Mouse (Mus musculus) midbrain, embryonic 16.5 days (tissue): ENCODE measurements at regions not wholly inside any gene's neighbourhood (a gene's known extent, or its start where the extent isn't known, plus 50 kb on each side); places are given as distances from the start of the nearest gene placed in this dataset.

ENCODE experiments used
- ATAC-seq: fragments of 200-750 bp; cut with Nextera tagmentation; 2 replicates; pipeline ENCODE4 v1.8.0; 2017; ENCODE audit warnings: moderate TSS enrichment
- H3K27ac ChIP-seq: fragments of 300-500 bp; sonication (generic); 2 replicates; pipeline ENCODE4 v1.5.1; 2014; ENCODE audit warnings: mild to moderate bottlenecking, low read length, mixed read lengths
- H3K27me3 ChIP-seq: fragments of 300-500 bp; sonication (generic); 2 replicates; pipeline ENCODE4 v1.6.1; 2014; ENCODE audit warnings: low read depth, low read length, mixed read lengths; ENCODE audit not compliant: control insufficient read depth, insufficient read depth
- H3K36me3 ChIP-seq: fragments of 300-500 bp; sonication (generic); 2 replicates; pipeline ENCODE4 v1.6.1; 2014; ENCODE audit warnings: mild to moderate bottlenecking, low read length, moderate library complexity, mixed read lengths; ENCODE audit not compliant: control insufficient read depth, insufficient read depth
- H3K4me1 ChIP-seq: fragments of 300-500 bp; sonication (generic); 2 replicates; pipeline ENCODE4 v1.6.1; 2014; ENCODE audit warnings: mild to moderate bottlenecking, low read length, mixed read lengths; ENCODE audit not compliant: control insufficient read depth, insufficient read depth
- H3K4me2 ChIP-seq: fragments of 300-500 bp; sonication (generic); 2 replicates; pipeline ENCODE4 v1.6.1; 2014; ENCODE audit warnings: mild to moderate bottlenecking, low read length, mixed read lengths
- H3K4me3 ChIP-seq: fragments of 300-500 bp; sonication (generic); 2 replicates; pipeline ENCODE4 v1.5.1; 2014; ENCODE audit warnings: low read depth, mild to moderate bottlenecking, low read length, moderate library complexity, mixed read lengths
- H3K9ac ChIP-seq: fragments of 300-500 bp; sonication (generic); 2 replicates; pipeline ENCODE4 v1.6.1; 2014; ENCODE audit warnings: low read depth, low read length, mixed read lengths
- H3K9me3 ChIP-seq: fragments of 300-500 bp; sonication (generic); replicated peaks from 2 replicates; pipeline ENCODE4 v1.6.1; 2014; ENCODE audit warnings: mild to moderate bottlenecking, low read length, mixed read lengths; ENCODE audit not compliant: control insufficient read depth, poor library complexity, severe bottlenecking
- WGBS: fragments of 180-500 bp; shearing (Covaris S2); extraction: QIAGEN DNeasy Blood & Tissue Kit; methylation state at CpG from one replicate; pipeline ENCODE4 v1.1.7; 2014; 5-methylcytosine and 5-hydroxymethylcytosine counted together

DNA sequence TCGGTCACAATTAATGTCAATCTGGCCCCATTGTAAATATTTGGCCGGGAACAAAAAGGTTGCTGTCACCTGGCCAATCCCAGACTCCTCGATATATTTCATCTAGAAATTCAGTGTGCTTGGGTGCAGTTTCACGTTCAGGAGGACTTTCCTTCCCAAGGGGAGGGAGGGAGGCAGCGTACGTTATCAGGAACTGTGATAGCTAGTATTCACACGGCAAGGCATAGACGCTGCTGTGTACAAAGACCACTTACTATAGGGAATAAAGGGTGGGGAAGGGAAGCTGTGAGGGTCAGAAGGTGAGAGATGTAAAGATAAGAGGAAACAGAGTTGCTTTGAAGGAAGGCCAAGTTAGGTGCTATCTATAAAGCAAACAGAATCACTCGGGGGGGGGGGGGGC is 132.7 kb upstream of the Sox9 start:
- Histone ChIP-seq H3K9ac (no peak overlapping the region), H3K9me3 (no peaks in the 10 kb centered on the region), H3K36me3 (no peaks in the 10 kb centered on the region), H3K27ac (no peak overlapping the region), H3K4me3 (no peak overlapping the region), H3K4me2 (no peak overlapping the region), H3K27me3 (no peaks in the 10 kb centered on the region; the same call in 1 of the 2 replicates), H3K4me1 (no peaks in the 10 kb centered on the region)
- WGBS, result 61% methylated on average over 9 of the region's 9 CpGs
- ATAC-seq, result no peak

DNA sequence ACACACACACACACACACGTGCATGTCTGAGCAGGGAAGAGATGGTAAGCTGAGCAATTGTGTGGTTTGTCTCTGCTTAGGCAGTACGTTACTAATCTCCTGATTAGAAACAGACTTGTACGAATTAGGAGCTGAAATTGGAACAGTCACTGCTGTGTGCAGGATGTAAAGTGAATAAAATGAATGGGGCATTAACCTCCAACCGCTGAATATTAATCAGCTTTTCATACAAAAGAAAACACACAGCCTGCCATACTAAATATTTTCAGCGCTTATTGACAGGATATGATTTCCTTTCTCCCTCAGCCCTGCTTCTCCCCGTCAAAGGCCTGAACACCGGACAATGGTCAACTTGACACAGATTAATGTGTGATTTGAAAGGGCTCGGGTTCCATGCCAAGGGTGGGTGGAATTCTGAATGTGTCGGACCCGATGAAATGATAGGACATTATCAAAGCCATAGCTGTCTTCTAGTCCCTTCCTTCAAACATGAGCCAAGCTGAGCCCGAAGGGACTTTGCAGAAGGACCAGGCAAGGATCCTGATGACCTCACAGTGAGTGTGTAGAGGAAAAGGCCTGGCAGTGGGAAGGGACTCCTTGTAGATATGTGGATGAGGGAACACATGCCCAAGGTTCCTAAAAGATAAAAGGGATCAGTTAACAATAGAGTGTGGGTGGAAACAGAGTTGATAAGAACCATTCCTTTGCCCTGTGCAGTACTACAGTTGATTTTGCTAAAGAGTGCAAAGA is 124.4 kb upstream of the Sox9 start:
- Histone ChIP-seq H3K27me3 (no peaks in the 10 kb centered on the region; the same call in 1 of the 2 replicates), H3K36me3 (no peaks in the 10 kb centered on the region), H3K9me3 (no peaks in the 10 kb centered on the region), H3K4me2 (no peak overlapping the region), H3K4me1 (peaks cover 4% of the 10 kb centered on the region), H3K27ac (no peak overlapping the region), H3K9ac (no peak overlapping the region), H3K4me3 (no peak overlapping the region)
- 19% methylated on average over 11 of the region's 11 CpGs for WGBS
- no peak for ATAC-seq

DNA sequence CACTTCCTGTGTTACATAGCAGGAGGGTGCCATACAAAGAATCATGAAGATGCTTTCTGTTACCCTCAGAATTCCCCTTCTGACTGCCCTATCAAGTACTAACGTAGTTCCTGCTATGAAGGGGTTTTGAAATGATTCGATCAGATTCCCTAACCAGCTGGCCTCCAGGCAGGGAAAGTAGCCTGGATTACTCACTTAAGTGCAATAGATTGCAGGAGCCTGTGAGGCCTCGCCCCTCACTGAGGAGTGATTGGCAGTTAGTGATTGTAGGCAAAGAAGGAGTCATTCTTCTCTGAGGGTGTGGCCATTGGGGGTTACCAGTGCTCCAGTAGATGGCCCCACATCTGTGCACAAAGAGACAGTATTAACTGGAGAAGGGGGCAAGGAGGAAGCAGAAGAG is 122.1 kb upstream of the Sox9 start:
- no peaks in the 10 kb centered on the region for H3K36me3 ChIP-seq
- no peak overlapping the region for H3K4me2 ChIP-seq
- H3K9ac ChIP-seq, result no peak overlapping the region
- 85% methylated on average over 3 of the region's 3 CpGs for WGBS
- no peak overlapping the region for H3K27ac ChIP-seq
- ATAC-seq, result no peak
- no peak overlapping the region for H3K4me3 ChIP-seq
- H3K9me3 ChIP-seq, result no peaks in the 10 kb centered on the region
- no peaks in the 10 kb centered on the region for H3K27me3 ChIP-seq
- H3K4me1 ChIP-seq, result peaks cover 4% of the 10 kb centered on the region

DNA sequence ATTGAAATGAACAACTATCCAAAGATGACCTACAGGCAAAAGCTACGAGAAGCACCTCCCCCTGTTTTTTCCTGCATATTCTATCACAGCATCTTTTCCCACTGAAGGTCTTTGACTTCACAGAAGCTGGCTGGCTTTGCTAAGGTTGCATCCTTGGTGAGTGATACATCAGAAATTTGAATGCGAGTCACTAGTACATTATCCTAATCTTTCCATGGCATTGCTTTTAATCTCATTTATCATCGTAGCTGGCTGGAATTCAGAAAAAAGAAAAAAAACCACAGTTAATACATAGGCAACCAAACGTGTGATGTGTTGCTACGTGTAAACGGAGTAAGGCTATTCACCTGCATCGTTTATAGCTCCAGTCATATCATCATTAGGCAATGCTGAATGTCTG is 120.6 kb upstream of the Sox9 start:
- Histone ChIP-seq H3K36me3 (no peaks in the 10 kb centered on the region), H3K27me3 (no peaks in the 10 kb centered on the region), H3K9ac (no peak overlapping the region), H3K4me3 (no peak overlapping the region), H3K9me3 (no peaks in the 10 kb centered on the region), H3K27ac (no peak overlapping the region), H3K4me1 (peaks cover 4% of the 10 kb centered on the region), H3K4me2 (no peak overlapping the region)
- WGBS, result 70% methylated on average over 7 of the region's 7 CpGs
- no peak for ATAC-seq

DNA sequence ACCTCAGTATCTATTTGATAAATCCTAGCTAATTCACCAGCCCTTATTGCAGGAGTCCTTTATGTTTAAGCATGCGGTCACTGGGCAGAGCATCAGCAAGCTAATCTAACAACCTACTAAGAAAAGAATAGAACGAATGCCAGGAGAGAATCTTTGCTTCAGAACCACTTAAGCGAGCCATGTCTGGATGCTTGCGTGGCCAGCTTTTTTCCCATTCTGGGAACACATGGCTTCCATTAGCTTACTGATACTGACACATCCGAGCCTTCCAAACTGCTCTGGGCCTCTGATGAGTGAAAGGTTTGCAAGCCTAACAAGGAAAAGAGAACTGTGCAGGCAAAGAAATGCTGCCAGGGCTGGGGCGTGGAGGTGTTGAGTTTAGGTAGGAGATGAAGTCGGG is 114.7 kb upstream of the Sox9 start:
- Histone ChIP-seq H3K36me3 (no peaks in the 10 kb centered on the region), H3K9me3 (no peaks in the 10 kb centered on the region), H3K9ac (no peak overlapping the region), H3K27me3 (no peaks in the 10 kb centered on the region), H3K4me1 (no peaks in the 10 kb centered on the region), H3K4me2 (no peak overlapping the region), H3K4me3 (no peak overlapping the region), H3K27ac (no peak overlapping the region)
- WGBS, result 88% methylated on average over 7 of the region's 7 CpGs
- ATAC-seq, result no peak

DNA sequence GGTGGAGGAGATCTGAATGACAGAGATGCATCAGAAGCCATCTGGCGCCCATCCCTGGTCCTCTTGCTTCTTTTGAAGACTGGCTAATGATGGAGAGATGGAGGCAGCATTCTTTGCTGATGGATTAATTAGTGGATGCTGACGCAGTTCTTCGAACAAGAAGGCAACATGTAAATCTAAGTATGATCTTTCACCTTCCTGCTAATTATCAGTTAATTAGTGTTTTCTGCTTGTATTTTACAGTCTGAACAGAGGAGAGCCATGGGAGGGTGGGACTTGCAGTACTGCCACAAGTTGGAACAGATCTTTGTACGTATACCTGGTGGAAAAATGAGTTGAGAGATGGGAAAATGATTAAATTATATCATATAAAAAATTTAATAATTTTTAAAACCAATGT is 109.9 kb upstream of the Sox9 start:
- Histone ChIP-seq H3K4me2 (no peak overlapping the region), H3K4me1 (no peaks in the 10 kb centered on the region), H3K36me3 (no peaks in the 10 kb centered on the region), H3K9ac (no peak overlapping the region), H3K9me3 (no peaks in the 10 kb centered on the region), H3K27me3 (no peaks in the 10 kb centered on the region), H3K27ac (no peak overlapping the region), H3K4me3 (no peak overlapping the region)
- ATAC-seq, result no peak
- WGBS, result 79% methylated on average over 4 of the region's 4 CpGs

DNA sequence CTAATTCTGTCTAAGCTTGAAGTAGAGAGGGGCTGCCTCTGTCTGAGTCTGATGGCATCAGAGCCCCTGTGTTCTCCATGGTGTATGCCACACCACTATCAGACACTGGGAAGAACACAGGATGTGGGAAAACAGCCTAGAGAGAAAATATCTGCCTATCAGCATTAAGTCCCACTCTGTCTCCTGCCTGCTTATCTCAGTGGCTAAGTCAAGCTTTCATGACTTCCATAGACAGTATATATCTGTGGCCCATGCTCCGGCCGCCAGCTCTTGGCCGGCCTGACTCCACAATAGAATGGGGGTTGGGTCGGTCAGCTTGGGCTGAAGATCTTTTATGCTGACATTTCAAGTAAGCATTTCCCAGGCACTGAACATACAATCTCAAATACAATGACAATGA is 92.0 kb upstream of the Sox9 start:
- no peak overlapping the region for H3K9ac ChIP-seq
- H3K36me3 ChIP-seq, result no peaks in the 10 kb centered on the region
- H3K9me3 ChIP-seq, result no peaks in the 10 kb centered on the region
- H3K4me1 ChIP-seq, result no peaks in the 10 kb centered on the region; the same call in 1 of the 2 replicates
- H3K4me2 ChIP-seq, result no peak overlapping the region
- no peak overlapping the region for H3K4me3 ChIP-seq
- no peak overlapping the region for H3K27ac ChIP-seq
- ATAC-seq, result no peak
- H3K27me3 ChIP-seq, result no peaks in the 10 kb centered on the region
- WGBS, result 96% methylated on average over 4 of the region's 4 CpGs

DNA sequence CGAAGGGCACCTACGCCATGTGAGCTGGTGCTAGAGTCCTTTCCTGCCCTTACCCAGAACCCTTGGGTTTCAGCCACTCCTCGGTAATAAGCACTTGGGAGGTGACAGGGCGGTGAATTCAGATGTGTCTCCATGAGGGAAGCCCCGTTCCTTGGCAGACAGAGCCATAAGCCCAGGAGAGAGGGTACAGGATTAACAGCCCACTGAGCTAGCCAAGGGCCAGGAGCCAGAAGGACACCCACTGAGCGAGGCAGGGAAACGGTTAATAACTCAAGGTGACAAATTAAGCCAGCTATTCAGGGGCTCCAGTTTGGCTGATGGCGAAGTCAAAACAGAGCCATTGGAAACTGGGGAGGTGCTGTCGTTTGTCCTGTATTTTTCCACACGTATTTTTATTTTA is 75.9 kb upstream of the Sox9 start:
- H3K27me3 ChIP-seq, result no peaks in the 10 kb centered on the region
- no peak overlapping the region for H3K4me3 ChIP-seq
- no peak overlapping the region for H3K9ac ChIP-seq
- no peaks in the 10 kb centered on the region for H3K9me3 ChIP-seq
- no peaks in the 10 kb centered on the region for H3K36me3 ChIP-seq
- H3K4me1 ChIP-seq, result peaks cover 4% of the 10 kb centered on the region; the same call in 1 of the 2 replicates
- WGBS, result 72% methylated on average over 10 of the region's 10 CpGs
- H3K27ac ChIP-seq, result no peak overlapping the region
- ATAC-seq, result no peak
- H3K4me2 ChIP-seq, result no peak overlapping the region

DNA sequence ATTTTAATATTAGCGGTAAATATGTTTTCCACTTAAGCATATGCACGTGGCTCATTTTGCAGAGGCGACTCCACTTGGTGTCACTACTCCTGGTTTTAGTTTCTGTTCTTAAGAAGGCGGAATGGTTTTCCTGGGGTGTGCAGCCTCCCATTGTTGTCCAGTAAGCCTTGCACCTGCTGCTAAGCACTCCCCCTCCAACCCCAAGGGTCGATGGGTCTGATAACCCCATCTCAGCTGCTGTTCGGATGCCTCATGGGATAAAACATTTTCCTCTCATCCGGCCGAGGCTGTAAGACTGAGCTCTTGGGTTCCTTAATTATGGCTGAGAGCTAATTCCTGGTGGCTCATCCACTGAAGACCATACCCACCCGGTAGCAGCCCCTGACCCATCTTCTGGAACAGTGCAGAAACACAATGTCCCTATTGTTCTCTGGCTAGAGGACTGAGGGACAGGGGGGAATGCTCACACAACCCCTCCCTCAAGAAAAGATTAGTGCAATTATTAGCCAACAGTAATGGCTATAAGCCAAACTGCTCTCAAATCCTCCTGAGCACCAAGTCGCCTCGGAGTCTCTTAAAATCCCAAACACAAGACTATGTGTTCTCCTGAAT is 73.8 kb upstream of the Sox9 start:
- no peaks in the 10 kb centered on the region for H3K36me3 ChIP-seq
- WGBS, result 21% methylated on average over 11 of the region's 11 CpGs
- H3K9ac ChIP-seq, result no peak overlapping the region
- no peak overlapping the region for H3K4me2 ChIP-seq
- no peak overlapping the region for H3K27ac ChIP-seq
- no peaks in the 10 kb centered on the region for H3K9me3 ChIP-seq
- no peak overlapping the region for H3K4me3 ChIP-seq
- H3K27me3 ChIP-seq, result no peaks in the 10 kb centered on the region
- ATAC-seq, result no peak
- H3K4me1 ChIP-seq, result peaks cover 4% of the 10 kb centered on the region; the same call in 1 of the 2 replicates
